Mouse (Mus musculus) spleen, adult 2 months (tissue): ENCODE data around the gene Xrra1.

ENCODE experiments used
- CTCF ChIP-seq: fragments of 200-500 bp; IDR thresholded peaks from 2 replicates; pipeline ENCODE4 v1.5.1; 2011; ENCODE audit warnings: mild to moderate bottlenecking, inconsistent platforms; ENCODE audit not compliant: insufficient read depth, insufficient read length, insufficient replicate concordance; ENCODE audit errors: extremely low read depth
- POLR2A ChIP-seq: fragments of 200-500 bp; IDR thresholded peaks from 2 replicates; pipeline ENCODE4 v1.6.1; 2011; ENCODE audit warnings: low read depth, low read length, inconsistent platforms

DNA sequence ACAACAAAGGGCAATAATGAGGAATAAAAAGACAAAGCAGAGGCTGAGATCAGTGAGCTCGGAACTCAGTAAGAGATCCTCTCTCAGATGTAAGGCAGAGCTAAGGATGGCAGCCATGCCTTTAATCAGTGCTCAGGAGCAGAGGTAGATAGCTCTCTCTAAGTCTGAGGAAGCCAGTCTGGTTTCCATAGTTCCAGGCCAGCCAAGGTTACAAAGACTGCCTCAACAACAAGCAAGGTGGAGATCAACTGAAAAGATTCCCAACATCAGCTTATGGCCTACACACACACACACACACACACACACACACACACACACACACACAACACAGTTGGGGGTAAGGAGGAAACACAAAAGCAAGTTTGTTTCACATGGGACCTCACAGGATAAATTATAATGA lies 7.8 kb upstream of the Xrra1 start:
- TF ChIP-seq POLR2A (no peak), CTCF (no peak)
